ENCODE assay signal across 9 mouse cellular contexts in the genomic region with DNA sequence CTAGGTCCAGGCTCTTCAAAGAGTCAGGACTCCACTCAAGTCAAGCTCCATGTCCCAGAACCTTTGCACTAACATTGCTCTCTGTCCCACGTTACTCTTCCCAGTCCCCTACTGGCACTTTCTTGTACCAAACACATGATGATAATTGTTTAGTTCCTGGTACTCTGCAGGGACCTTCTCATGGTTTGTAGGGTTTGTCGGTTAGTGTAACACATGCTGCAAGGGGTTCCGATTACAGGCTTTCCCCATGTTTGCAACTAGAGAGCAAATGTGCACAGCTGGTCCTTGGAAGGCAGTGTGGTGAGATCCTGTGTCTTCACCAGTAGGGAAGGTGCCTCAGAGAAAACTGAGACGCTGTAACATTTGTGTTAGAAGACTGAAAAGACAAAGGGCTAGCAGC. TPM values are rescaled to one million over a fixed set of nuclear protein-coding genes. Genes with fewer than 3 reads are reported as not detected.
DNase-seq lines count a peak whose midpoint lies in the region; ATAC-seq and TF ChIP-seq lines count a peak whose summit lies in the region.
"Had no signal": no experiment of that assay in that cellular context is flagged by ENCODE, and none has a peak within 500 bp of the region (broad histone marks: within the 10 kb centered on the region; RNA-seq: fewer than 3 reads in every experiment).

No protein-coding gene starts in this region.

- TF ChIP-seq EP300 in heart, postnatal 0 days (IDR thresholded peaks at IDR 0.05; ENCODE audit: low read depth) = no peak

- no peak for ATAC-seq in midbrain, embryonic 12.5 days (ENCODE audit: low FRiP score, low read depth)
- no peak for ATAC-seq in midbrain, embryonic 11.5 days (ENCODE audit: low FRiP score)
- ATAC-seq in heart, postnatal 0 days (ENCODE audit: insufficient read depth, low read depth) = no peak
- peak; percentile 37 for ATAC-seq in stomach, embryonic 16.5 days (ENCODE audit: insufficient read depth, low FRiP score)

- no peak for TF ChIP-seq CTCF in heart, postnatal 0 days (IDR thresholded peaks at IDR 0.05; ENCODE audit: low read depth)

- H3K27ac ChIP-seq in midbrain, embryonic 12.5 days (replicated peaks) = peak overlapping the region; percentile 56; the same call in 1 of the 2 replicates
- no peak overlapping the region for H3K27ac ChIP-seq in midbrain, embryonic 11.5 days (ENCODE audit: low read depth, low read length)
- peak overlapping the region; percentile 69 for H3K27ac ChIP-seq in heart, postnatal 0 days (ENCODE audit: low read depth)
- peak overlapping the region; percentile 90 for H3K27ac ChIP-seq in stomach, embryonic 16.5 days (ENCODE audit: low read length)

- WGBS in midbrain, embryonic 12.5 days = 60% methylated on average over 4 of the region's 4 CpGs
- 68% methylated on average over 4 of the region's 4 CpGs for WGBS in midbrain, embryonic 11.5 days
- WGBS in heart, postnatal 0 days = 54% methylated on average over 4 of the region's 4 CpGs
- 32% methylated on average over 4 of the region's 4 CpGs for WGBS in stomach, embryonic 16.5 days

- intact Hi-C loops in gastrocnemius, postnatal 14 days (cut with DNase I; ENCODE audit: low total_unique reads) = no loop called here
- intact Hi-C loops in gastrocnemius, postnatal 36 days (cut with DNase I) = no loop called here

- H3K4me2 ChIP-seq in midbrain, embryonic 12.5 days (replicated peaks) = no peak overlapping the region
- H3K4me2 ChIP-seq in midbrain, embryonic 11.5 days = no peak overlapping the region
- H3K4me2 ChIP-seq in heart, postnatal 0 days (ENCODE audit: low read depth, low read length) = peak overlapping the region; percentile 26; the same call in 1 of the 2 replicates
- H3K4me2 ChIP-seq in stomach, embryonic 16.5 days (ENCODE audit: low read depth, low read length) = peak overlapping the region; percentile 41

- DNase-seq in gastrocnemius, postnatal 14 days = peak; percentile 43
- DNase-seq in gastrocnemius, postnatal 36 days = no peak
- no peak for DNase-seq in midbrain, embryonic 11.5 days (ENCODE audit: low spot score, missing footprints)
- DNase-seq in heart, postnatal 0 days (ENCODE audit: low spot score) = no peak
- DNase-seq in frontal cortex, adult 2 months (ENCODE audit: extremely low spot score in 1 of 2, low spot score in 1 of 2) = no peak
- no peak for DNase-seq in adrenal gland, adult 18-20 months (ENCODE audit: low spot score in 2 of 2)
- DNase-seq: cerebellum, postnatal 10 days had no signal

- H3K27me3 ChIP-seq in midbrain, embryonic 12.5 days = no peaks in the 10 kb centered on the region
- H3K27me3 ChIP-seq in midbrain, embryonic 11.5 days (ENCODE audit: control insufficient read depth, insufficient read depth, low read length) = no peaks in the 10 kb centered on the region
- H3K27me3 ChIP-seq in heart, postnatal 0 days (ENCODE audit: control insufficient read depth, insufficient read depth, low read length) = no peaks in the 10 kb centered on the region
- H3K27me3 ChIP-seq in stomach, embryonic 16.5 days (ENCODE audit: control insufficient read depth, insufficient read depth, low read length) = no peaks in the 10 kb centered on the region

- no peaks in the 10 kb centered on the region for H3K36me3 ChIP-seq in midbrain, embryonic 12.5 days
- no peaks in the 10 kb centered on the region for H3K36me3 ChIP-seq in midbrain, embryonic 11.5 days (ENCODE audit: control insufficient read depth, insufficient read depth, low read length)
- no peaks in the 10 kb centered on the region for H3K36me3 ChIP-seq in heart, postnatal 0 days (replicated peaks; ENCODE audit: control insufficient read depth, insufficient read depth, low read length)
- H3K36me3 ChIP-seq in stomach, embryonic 16.5 days (ENCODE audit: control insufficient read depth, insufficient read depth, low read length) = no peaks in the 10 kb centered on the region

- H3K4me1 ChIP-seq in midbrain, embryonic 12.5 days = peaks cover 21% of the 10 kb centered on the region
- H3K4me1 ChIP-seq in midbrain, embryonic 11.5 days (ENCODE audit: control insufficient read depth, insufficient read depth, low read length) = peaks cover 16% of the 10 kb centered on the region
- peaks cover 14% of the 10 kb centered on the region for H3K4me1 ChIP-seq in heart, postnatal 0 days (ENCODE audit: control insufficient read depth, insufficient read depth)
- H3K4me1 ChIP-seq in stomach, embryonic 16.5 days (ENCODE audit: control insufficient read depth, insufficient read depth, low read length) = peaks cover 16% of the 10 kb centered on the region

- H3K9ac ChIP-seq in midbrain, embryonic 12.5 days (replicated peaks) = no peak overlapping the region
- no peak overlapping the region for H3K9ac ChIP-seq in midbrain, embryonic 11.5 days (ENCODE audit: low read length)
- H3K9ac ChIP-seq in heart, postnatal 0 days (replicated peaks; ENCODE audit: low read depth, low read length) = no peak overlapping the region
- H3K9ac ChIP-seq in stomach, embryonic 16.5 days (ENCODE audit: low read length) = no peak overlapping the region; the same call in 1 of the 2 replicates

- no peaks in the 10 kb centered on the region for H3K9me3 ChIP-seq in midbrain, embryonic 12.5 days
- no peaks in the 10 kb centered on the region for H3K9me3 ChIP-seq in midbrain, embryonic 11.5 days (ENCODE audit: control insufficient read depth, low read length)
- no peaks in the 10 kb centered on the region for H3K9me3 ChIP-seq in heart, postnatal 0 days (replicated peaks; ENCODE audit: control insufficient read depth, low read length)
- H3K9me3 ChIP-seq in stomach, embryonic 16.5 days (replicated peaks; ENCODE audit: control insufficient read depth, low read length) = no peaks in the 10 kb centered on the region

- no peak overlapping the region for H3K4me3 ChIP-seq in midbrain, embryonic 12.5 days
- H3K4me3 ChIP-seq in midbrain, embryonic 11.5 days (ENCODE audit: low read depth, low read length) = no peak overlapping the region
- no peak overlapping the region for H3K4me3 ChIP-seq in heart, postnatal 0 days (ENCODE audit: low read depth, low read length)
- no peak overlapping the region for H3K4me3 ChIP-seq in stomach, embryonic 16.5 days (replicated peaks; ENCODE audit: low read length)

RNA-seq across cellular contexts. Expression of a gene that starts 8.6 kb away (rescaled TPM):
- total RNA-seq in gastrocnemius, postnatal 14 days (2021) = 100 to 1,000 TPM; 388 to 415 TPM
- 100 to 1,000 TPM; 250 to 283 TPM for total RNA-seq in gastrocnemius, postnatal 36 days (2021)
- polyA plus RNA-seq in midbrain, embryonic 12.5 days (2016; fragmentation: Nextera tagmentation; extraction: Ambion mirVana) = 737 and 770 TPM in 2 replicates
- 812 and 869 TPM in 2 replicates for polyA plus RNA-seq in midbrain, embryonic 11.5 days (2014; fragmentation: Nextera tagmentation; extraction: Ambion mirVana)
- 444 and 493 TPM in 2 replicates for total RNA-seq in heart, postnatal 0 days (2014; rRNA removed; ENCODE audit: low replicate concordance)
- 294 and 303 TPM in 2 replicates for polyA plus RNA-seq in heart, postnatal 0 days (2015; fragmentation: Nextera tagmentation; extraction: Ambion mirVana)
- 548 TPM in 2 replicates for polyA plus RNA-seq in stomach, embryonic 16.5 days (2015; fragmentation: Nextera tagmentation; extraction: Ambion mirVana)
- 231 and 248 TPM in 2 replicates for polyA plus RNA-seq in frontal cortex, adult 2 months (2012; rRNA removed)
- total RNA-seq in adrenal gland, adult 18-20 months (2021) = 100 to 1,000 TPM; 376 to 378 TPM

Comparison
In these comparisons a context has a peak if more than half of its experiments do, and no peak if none do; other contexts are left out.
1. H3K4me2 ChIP-seq: peak in heart, postnatal 0 days (single experiment) and stomach, embryonic 16.5 days (single experiment); none in midbrain, embryonic 12.5 days (single experiment) and midbrain, embryonic 11.5 days (single experiment).